Mouse (Mus musculus): ENCODE measurements at regions not wholly inside any gene's neighbourhood (a gene's known extent, or its start where the extent isn't known, plus 50 kb on each side); places are given as distances from the start of the nearest gene placed in this dataset.

GRCm38 (mm10) chr8:10894306-10894705 lies 114.0 kb downstream of the Irs2 start:
- Histone ChIP-seq H3K4me1 (ENCODE audit: control insufficient read depth, insufficient read depth, insufficient read length, low read length) (peaks cover 6% of the 10 kb centered on the region), H3K4me3 (ENCODE audit: insufficient read depth, low read depth, low read length) (no peak overlapping the region), H3K27ac (replicated peaks; ENCODE audit: low read depth, low read length) (no peak overlapping the region)

- no peak overlapping the region for H3K27ac ChIP-seq (replicated peaks; ENCODE audit: low read depth, low read length)
- no peaks in the 10 kb centered on the region for H3K4me1 ChIP-seq (ENCODE audit: control insufficient read depth, insufficient read depth, insufficient read length, low read length)
- no peak overlapping the region for H3K4me3 ChIP-seq (ENCODE audit: insufficient read depth, low read depth, low read length)
Measured at GRCm38 (mm10) chr8:10893709-10894108, 114.5 kb downstream of the Irs2 start.

GRCm38 (mm10) chr8:10891906-10892305 lies 116.4 kb downstream of the Irs2 start:
- no peaks in the 10 kb centered on the region for H3K4me1 ChIP-seq (ENCODE audit: control insufficient read depth, insufficient read depth, insufficient read length, low read length)
- no peak overlapping the region for H3K4me3 ChIP-seq (ENCODE audit: insufficient read depth, low read depth, low read length)
- H3K27ac ChIP-seq (replicated peaks; ENCODE audit: low read depth, low read length) = no peak overlapping the region

GRCm38 (mm10) chr8:10891440-10891839 lies 116.8 kb downstream of the Irs2 start:
- H3K27ac ChIP-seq (replicated peaks; ENCODE audit: low read depth, low read length) = no peak overlapping the region
- no peak overlapping the region for H3K4me3 ChIP-seq (ENCODE audit: insufficient read depth, low read depth, low read length)
- H3K4me1 ChIP-seq (ENCODE audit: control insufficient read depth, insufficient read depth, insufficient read length, low read length) = no peaks in the 10 kb centered on the region

GRCm38 (mm10) chr8:10885452-10885851 lies 122.8 kb downstream of the Irs2 start:
- no peaks in the 10 kb centered on the region for H3K4me1 ChIP-seq (ENCODE audit: control insufficient read depth, insufficient read depth, insufficient read length, low read length)
- H3K27ac ChIP-seq (replicated peaks; ENCODE audit: low read depth, low read length) = no peak overlapping the region
- no peak overlapping the region for H3K4me3 ChIP-seq (ENCODE audit: insufficient read depth, low read depth, low read length)

- H3K4me1 ChIP-seq (ENCODE audit: control insufficient read depth, insufficient read depth, insufficient read length, low read length) = no peaks in the 10 kb centered on the region
- no peak overlapping the region for H3K27ac ChIP-seq (replicated peaks; ENCODE audit: low read depth, low read length)
- no peak overlapping the region for H3K4me3 ChIP-seq (ENCODE audit: insufficient read depth, low read depth, low read length)
Measured at GRCm38 (mm10) chr8:10883418-10883817, 124.8 kb downstream of the Irs2 start.

GRCm38 (mm10) chr8:10882381-10882780 lies 125.9 kb downstream of the Irs2 start:
- no peaks in the 10 kb centered on the region for H3K4me1 ChIP-seq (ENCODE audit: control insufficient read depth, insufficient read depth, insufficient read length, low read length)
- no peak overlapping the region for H3K27ac ChIP-seq (replicated peaks; ENCODE audit: low read depth, low read length)
- no peak overlapping the region for H3K4me3 ChIP-seq (ENCODE audit: insufficient read depth, low read depth, low read length)

- no peak overlapping the region for H3K27ac ChIP-seq (replicated peaks; ENCODE audit: low read depth, low read length)
- H3K4me3 ChIP-seq (ENCODE audit: insufficient read depth, low read depth, low read length) = no peak overlapping the region
Measured at GRCm38 (mm10) chr8:10879883-10880282, 128.4 kb downstream of the Irs2 start.

GRCm38 (mm10) chr8:10879049-10879847 lies 129.0 kb downstream of the Irs2 start:
- H3K27ac ChIP-seq (replicated peaks; ENCODE audit: low read depth, low read length) = no peak overlapping the region
- H3K4me1 ChIP-seq (ENCODE audit: control insufficient read depth, insufficient read depth, insufficient read length, low read length) = no peaks in the 10 kb centered on the region

More at GRCm38 (mm10) chr8:10879883-10880282, 128.4 kb downstream of the Irs2 start:
- no peaks in the 10 kb centered on the region for H3K4me1 ChIP-seq (ENCODE audit: control insufficient read depth, insufficient read depth, insufficient read length, low read length)

GRCm38 (mm10) chr8:10878371-10878770 lies 129.9 kb downstream of the Irs2 start:
- Histone ChIP-seq H3K4me1 (ENCODE audit: control insufficient read depth, insufficient read depth, insufficient read length, low read length) (no peaks in the 10 kb centered on the region), H3K4me3 (ENCODE audit: insufficient read depth, low read depth, low read length) (no peak overlapping the region), H3K27ac (replicated peaks; ENCODE audit: low read depth, low read length) (no peak overlapping the region)

More at GRCm38 (mm10) chr8:10879049-10879847, 129.0 kb downstream of the Irs2 start:
- no peak overlapping the region for H3K4me3 ChIP-seq (ENCODE audit: insufficient read depth, low read depth, low read length)

- no peak overlapping the region for H3K27ac ChIP-seq (replicated peaks; ENCODE audit: low read depth, low read length)
- no peaks in the 10 kb centered on the region for H3K4me1 ChIP-seq (ENCODE audit: control insufficient read depth, insufficient read depth, insufficient read length, low read length)
- H3K4me3 ChIP-seq (ENCODE audit: insufficient read depth, low read depth, low read length) = no peak overlapping the region
Measured at GRCm38 (mm10) chr8:10875170-10875569, 133.1 kb downstream of the Irs2 start.

- Histone ChIP-seq H3K4me3 (ENCODE audit: insufficient read depth, low read depth, low read length) (no peak overlapping the region), H3K27ac (replicated peaks; ENCODE audit: low read depth, low read length) (no peak overlapping the region)
Measured at GRCm38 (mm10) chr8:10871451-10871850, 136.8 kb downstream of the Irs2 start.

GRCm38 (mm10) chr8:10870423-10871055 lies 137.7 kb downstream of the Irs2 start:
- Histone ChIP-seq H3K4me3 (ENCODE audit: insufficient read depth, low read depth, low read length) (no peak overlapping the region), H3K27ac (replicated peaks; ENCODE audit: low read depth, low read length) (no peak overlapping the region), H3K4me1 (ENCODE audit: control insufficient read depth, insufficient read depth, insufficient read length, low read length) (no peaks in the 10 kb centered on the region)

More at GRCm38 (mm10) chr8:10871451-10871850, 136.8 kb downstream of the Irs2 start:
- H3K4me1 ChIP-seq (ENCODE audit: control insufficient read depth, insufficient read depth, insufficient read length, low read length) = no peaks in the 10 kb centered on the region

GRCm38 (mm10) chr8:10869866-10870265 lies 138.4 kb downstream of the Irs2 start:
- H3K4me1 ChIP-seq (ENCODE audit: control insufficient read depth, insufficient read depth, insufficient read length, low read length) = no peaks in the 10 kb centered on the region
- no peak overlapping the region for H3K27ac ChIP-seq (replicated peaks; ENCODE audit: low read depth, low read length)
- H3K4me3 ChIP-seq (ENCODE audit: insufficient read depth, low read depth, low read length) = no peak overlapping the region

- no peak overlapping the region for H3K27ac ChIP-seq (replicated peaks; ENCODE audit: low read depth, low read length)
- no peak overlapping the region for H3K4me3 ChIP-seq (ENCODE audit: insufficient read depth, low read depth, low read length)
- H3K4me1 ChIP-seq (ENCODE audit: control insufficient read depth, insufficient read depth, insufficient read length, low read length) = no peaks in the 10 kb centered on the region
Measured at GRCm38 (mm10) chr8:10866696-10867395, 141.4 kb downstream of the Irs2 start.
